Mouse (Mus musculus): ENCODE data around the gene Pkm.

Gene Pkm

DNA sequence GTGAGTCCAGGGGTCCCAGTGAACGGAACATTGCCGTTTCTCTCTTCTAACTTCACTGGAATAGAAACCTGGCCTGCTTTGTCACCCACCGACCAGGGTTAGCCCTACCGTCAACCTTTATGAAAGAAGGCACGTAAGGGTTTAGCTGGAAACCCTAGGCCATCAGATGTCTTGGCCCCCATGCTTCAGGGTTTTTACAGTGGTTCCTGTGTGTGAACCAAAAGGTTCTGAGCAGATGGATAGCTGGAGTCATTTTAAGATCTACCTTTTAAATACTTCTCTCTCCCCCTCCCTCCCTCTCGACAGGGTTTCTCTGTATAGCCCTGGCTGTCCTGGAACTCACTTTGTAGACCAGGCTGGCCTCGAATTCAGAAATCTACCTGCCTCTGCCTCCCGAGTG lies 9.8 kb downstream of the Pkm start:
- no peak for DNase-seq (ENCODE audit: low read depth)

DNA sequence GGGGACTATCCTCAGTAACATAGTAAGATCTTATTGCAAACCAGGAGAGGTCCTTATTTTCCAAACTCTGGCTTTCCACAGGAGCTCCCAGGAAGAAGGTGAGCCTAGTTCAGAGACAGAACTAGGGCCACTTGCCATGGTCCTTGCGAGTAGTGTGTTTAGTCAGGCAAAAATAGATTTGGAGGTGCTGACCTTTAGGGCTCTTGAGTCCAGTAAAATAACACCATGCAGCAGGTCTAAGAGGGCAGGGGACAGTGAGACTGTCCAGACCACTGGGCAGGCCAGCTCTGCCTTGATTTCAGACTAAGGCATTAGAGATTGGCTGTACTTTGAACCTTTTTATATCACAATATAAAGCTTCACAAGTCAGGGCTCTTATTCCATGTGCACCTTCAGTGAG lies 10.6 kb downstream of the Pkm start:
- no peak for DNase-seq (ENCODE audit: low read depth)

DNA sequence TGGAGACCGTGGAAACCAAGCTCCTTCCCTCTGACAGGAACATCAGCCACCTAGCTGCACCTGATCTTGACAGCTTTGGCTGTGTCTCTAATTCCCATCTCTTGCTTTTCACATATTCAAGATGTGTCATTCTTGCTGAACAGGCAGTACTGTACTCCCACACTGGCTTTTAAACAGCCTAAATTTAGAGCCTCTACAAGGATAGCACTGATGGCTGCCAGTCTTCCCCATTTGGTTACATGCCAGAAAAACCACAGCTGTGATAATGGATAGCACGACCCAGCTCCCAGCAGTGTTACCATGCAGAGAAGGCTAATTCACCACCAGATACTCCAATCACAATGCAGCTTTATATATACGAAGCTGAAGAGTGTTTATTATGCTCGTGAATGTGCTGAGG lies 11.1 kb downstream of the Pkm start:
- no peak for DNase-seq (ENCODE audit: low read depth)

DNA sequence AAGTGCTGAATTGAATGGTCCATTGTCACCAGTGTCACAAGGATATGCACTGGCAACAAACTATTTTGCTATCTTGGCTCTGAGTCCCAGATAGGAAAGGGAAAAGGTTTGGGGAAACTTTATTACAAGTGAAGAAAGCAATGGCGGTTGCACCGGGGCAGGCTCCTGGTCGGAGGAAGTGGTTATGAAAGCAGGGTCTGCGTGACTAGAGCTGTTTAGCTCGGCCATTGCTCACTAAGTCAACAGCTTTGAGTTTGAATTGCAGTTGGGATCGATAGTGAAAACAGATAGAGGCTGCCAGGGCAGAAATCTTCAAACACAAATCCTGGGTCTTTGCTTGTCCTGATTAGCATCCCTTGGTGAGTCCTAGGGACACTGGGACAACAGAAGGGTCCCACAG lies 11.7 kb downstream of the Pkm start:
- no peak for DNase-seq (ENCODE audit: low read depth)

DNA sequence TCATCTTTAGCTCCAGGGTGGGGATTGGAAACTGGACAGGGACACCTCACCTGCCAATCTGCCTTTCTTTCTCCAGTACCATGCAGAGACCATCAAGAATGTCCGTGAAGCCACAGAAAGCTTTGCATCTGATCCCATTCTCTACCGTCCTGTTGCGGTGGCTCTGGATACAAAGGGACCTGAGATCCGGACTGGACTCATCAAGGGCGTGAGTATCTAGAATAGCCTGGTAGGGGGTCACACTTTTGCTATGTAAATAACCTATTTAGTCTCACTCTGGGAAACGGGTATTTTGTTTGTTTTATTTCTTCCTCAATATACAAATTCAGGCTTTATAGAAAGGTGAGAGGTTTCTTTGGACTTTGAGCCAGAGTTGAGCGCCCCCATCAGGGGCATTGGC lies 12.3 kb downstream of the Pkm start:
- no peak for DNase-seq (ENCODE audit: low read depth)

DNA sequence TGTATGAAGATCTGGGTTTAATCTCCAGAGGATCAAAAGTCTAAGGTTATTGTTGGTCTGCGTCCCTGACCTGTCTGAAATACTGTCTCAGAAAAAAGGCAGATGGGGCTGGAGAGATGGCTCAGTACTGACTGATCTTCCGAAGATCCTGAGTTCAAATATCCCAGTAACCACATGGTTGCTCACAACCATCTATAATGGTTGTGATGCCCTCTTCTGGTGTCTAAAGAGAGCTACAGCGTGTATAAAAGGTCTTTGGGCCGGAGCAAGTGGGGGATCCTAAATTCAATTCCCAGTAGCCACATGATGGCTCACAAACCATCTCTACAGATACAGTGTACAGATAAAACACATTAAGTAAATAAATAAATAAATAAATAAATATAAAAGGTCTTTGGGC lies 13.0 kb downstream of the Pkm start:
- DNase-seq (ENCODE audit: low read depth), result peak; percentile 52

DNA sequence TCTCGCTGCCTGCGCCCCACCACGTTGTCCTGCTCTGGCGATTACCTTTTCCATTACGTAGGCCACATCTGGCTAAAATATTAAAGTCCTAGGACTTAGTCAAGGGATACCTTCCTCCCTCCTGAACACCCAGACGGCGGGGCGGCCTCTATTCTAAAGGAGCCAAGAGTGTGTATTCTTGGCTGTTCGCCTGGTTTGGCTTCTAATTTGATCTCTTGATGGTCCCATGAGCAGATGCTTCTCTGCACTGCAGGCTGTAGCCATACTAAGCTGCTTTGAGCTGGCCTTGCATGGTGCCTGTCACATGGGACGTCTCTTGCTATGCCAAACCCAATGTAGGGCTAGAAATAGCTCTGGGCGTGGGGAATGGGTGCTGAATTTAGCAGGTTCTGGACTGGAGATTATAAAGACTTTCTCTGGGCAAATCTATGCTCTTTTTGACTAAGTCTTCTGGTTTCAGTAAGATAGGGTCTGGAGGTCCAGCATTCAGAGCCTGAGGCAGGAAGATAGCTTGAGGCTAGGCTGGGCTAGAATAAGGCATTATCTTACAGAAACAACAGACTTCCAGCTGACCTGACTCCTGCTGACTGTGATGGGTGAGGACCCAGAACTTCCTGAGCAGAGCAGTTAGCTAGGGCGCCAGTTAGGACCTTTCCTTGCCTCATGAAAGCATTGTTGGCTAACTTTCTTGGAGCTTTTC lies 16.2 kb downstream of the Pkm start:
- no peak for DNase-seq (ENCODE audit: low read depth)

DNA sequence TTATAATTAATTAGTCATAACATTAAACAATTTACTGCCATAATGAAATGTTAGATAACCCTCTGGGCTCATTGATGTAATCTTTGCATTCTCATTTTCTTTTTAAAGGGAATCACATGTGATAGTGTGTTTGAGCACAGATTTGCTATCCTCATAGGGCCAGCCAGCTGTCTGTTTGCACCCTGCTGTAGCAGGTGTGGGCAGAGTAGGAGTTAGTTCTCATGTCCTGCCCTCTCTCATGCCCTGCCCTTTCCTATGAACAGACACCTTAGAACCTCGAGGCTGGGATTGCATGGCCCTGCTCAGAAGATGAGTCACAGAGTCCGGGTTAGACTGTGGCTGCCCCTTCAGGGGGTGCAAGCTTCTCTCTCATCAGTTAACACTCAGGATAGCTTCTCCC lies 17.3 kb downstream of the Pkm start:
- DNase-seq (ENCODE audit: low read depth), result no peak

DNA sequence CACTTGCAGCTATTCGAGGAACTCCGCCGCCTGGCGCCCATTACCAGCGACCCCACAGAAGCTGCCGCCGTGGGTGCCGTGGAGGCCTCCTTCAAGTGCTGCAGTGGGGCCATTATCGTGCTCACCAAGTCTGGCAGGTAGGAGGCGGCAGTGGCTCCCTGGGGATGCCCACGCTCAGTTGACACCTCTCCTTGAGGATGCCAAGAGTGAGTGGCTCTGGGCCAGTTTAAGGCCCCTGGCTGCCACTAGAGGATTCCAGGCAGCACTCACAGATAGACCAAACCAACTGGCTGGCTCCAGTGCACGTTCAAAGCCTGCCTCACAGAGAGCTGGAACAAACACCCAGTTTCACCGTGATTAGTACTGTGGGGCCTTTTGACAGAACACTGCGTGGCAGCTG lies 19.4 kb downstream of the Pkm start:
- no peak for DNase-seq (ENCODE audit: low read depth)

DNA sequence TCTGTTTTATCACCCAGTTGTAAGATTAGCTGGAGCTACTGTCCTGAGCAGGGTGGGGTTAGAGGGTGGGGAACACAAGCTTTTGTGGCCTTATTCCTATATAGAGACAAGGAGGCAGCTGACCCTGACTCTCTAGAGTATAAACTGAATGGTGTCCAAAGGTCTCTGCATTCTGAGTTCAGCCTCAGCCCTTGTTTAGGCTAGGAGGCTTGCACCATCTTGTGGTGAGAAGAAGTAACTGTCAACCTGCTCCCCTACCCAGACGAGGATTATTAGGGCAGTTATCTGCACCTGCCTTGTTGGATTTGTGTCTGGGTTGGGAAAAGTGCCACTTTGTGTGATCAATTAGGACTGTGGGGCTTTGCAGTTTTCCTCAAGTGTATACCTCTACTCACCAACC lies 22.1 kb downstream of the Pkm start:
- DNase-seq (ENCODE audit: low read depth), result peak; percentile 68

DNA sequence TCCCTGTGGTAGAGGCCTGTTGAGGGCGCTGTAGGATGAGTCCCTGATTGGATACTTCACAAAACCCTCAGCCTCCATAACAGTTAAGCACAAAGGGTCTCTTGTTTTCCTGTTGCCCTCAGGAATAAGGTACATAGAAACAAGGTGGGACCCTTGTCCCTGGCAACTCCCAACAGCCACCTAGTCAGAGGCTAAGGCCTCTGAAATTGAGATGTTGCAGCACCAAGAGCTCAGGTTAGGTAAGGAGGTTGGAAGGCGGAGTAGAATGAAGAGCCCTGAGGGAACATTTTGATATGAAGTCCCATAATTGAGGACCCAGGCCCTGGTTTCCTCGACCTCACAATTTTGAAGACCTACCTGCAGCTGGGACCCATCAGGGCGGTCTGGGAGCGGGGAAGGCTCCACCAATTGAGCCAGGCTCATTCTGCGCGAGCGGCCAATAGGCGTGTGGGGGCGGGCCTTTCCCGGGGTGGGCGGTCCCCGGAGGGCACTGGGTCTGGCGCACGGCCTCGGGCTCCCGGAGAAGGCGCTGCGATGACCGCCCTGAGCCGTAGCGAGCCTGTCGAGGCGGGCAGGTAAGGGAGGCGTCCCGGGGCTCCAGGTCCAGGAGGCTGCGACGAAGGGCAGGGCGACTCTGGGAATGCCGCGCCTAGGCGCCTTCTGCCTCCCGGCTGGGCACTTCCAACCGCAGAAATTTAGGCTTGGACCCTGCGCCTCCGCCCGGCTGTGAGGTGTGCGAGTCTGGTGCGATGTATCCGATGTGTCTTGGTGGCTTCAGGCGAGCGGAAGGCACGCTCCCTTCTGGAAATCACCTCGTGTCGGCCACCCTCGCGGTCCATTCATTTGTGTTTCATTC lies 23.7 kb downstream of the Pkm start, which contains the start of gene Gramd2:
Gramd2 (plus strand) TSS at position 467 of the 856 bp plus-strand sequence.
- DNase-seq (ENCODE audit: low read depth), result peak; percentile 67

DNA sequence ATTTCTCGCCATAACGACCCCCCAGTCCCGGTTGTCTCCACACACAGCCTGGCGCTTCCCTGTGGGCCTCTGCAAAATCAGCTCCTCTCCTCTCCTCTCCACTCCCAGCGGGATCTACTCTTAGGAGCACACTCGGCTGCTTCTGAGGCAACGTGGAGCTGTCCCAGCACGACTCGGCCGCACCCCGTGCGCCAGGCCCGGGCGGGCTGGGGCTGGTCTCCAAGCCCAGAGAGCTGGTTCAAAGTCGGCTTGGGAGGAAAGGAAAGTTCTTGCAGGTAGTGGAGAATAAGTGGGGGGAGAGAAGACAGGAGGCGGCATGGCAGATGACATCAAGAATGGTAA lies 24.3 kb downstream of the Pkm start:
- no peak for DNase-seq (ENCODE audit: low read depth)

DNA sequence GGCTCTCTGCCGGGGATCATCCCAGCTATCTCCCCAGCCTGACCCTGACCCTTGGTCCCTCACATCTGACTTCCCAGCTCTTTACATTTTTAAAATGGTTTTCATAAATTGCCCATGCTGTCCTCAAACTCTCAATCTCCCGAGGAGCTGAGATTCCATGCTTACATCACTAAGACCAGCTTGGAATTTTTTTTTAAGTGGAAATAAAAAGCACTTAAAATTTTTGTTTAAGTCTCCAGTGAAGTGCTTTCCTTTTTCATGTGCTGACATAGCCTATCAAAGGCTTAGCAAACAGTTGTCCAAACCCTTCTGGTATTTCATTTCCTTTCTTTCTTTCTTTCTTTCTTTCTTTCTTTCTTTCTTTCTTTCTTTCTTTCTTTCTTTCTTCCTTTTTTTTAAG lies 27.9 kb downstream of the Pkm start:
- no peak for DNase-seq (ENCODE audit: low read depth)

DNA sequence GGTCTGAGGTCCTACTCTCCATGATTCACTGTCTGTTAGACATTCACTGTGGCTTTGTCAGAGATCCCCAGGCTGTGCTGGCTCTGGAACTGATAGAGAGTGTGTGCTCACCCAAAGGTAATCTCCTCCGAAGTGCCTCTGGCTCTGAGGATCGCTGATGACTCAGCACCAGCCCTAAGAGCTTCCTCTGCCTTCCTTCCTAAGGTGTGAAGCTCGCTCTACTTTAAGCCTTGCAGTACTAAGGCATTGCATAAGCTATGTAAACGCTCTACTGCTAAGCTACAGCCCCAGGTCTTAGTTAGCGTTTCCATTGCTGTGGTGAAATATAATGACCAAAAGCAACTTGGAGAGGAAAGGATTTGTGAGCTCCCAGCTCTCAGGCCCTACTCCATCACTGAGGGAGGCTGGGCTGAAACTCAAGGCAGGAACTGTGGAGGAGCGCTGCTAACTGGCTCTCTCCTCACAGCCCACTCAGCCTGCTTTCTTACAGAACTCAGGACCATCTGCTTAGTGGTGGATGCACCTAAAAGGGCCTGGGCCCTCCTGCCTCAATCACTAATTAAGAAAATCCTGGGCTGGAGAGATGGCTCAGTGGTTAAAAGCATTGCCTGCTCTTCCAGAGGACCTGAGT lies 31.4 kb downstream of the Pkm start:
- no peak for DNase-seq (ENCODE audit: low read depth)

DNA sequence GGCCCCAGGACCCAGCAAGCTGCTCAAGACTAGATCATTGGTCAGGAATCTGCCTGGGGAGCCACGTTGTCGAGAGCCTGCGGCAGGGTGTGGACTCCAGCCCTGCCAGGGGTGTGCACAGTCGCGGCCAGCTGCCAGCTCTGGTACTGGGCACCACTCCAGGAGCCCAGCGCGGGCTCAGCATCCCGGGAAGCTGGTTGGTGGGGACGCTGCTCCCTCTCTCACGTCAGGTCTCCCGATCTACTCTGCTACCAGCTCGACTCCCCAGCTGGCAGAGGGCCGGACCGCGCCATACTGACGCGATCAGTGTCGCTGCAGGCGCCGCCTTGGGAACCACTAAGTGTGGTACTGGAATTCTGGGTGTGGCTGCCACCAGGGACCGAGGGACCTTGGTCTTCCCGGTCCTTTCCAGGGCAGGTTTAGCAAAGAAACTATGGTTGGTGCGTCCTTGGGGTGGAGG lies 35.5 kb downstream of the Pkm start:
- no peak for DNase-seq (ENCODE audit: low read depth)

DNA sequence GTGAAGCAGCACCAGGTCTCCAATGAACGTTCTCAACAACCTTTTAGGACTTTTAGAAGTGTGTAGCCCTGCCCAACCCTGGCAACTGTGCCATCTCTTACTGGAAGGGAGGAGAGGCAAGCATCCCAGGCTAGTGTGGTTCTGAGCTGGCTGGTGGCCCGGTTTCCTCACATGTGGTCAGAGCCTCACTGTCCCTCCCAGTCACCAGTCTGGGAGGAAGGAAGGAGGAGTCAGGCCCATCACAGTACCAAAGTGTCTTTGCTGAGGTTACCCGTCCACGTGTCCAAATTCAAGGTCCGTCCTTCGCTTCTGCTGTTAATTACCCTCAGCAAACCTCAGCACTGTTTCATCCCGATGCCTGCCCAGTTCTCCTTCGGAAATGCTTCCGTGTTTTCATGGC lies 36.0 kb downstream of the Pkm start:
- no peak for DNase-seq (ENCODE audit: low read depth)

DNA sequence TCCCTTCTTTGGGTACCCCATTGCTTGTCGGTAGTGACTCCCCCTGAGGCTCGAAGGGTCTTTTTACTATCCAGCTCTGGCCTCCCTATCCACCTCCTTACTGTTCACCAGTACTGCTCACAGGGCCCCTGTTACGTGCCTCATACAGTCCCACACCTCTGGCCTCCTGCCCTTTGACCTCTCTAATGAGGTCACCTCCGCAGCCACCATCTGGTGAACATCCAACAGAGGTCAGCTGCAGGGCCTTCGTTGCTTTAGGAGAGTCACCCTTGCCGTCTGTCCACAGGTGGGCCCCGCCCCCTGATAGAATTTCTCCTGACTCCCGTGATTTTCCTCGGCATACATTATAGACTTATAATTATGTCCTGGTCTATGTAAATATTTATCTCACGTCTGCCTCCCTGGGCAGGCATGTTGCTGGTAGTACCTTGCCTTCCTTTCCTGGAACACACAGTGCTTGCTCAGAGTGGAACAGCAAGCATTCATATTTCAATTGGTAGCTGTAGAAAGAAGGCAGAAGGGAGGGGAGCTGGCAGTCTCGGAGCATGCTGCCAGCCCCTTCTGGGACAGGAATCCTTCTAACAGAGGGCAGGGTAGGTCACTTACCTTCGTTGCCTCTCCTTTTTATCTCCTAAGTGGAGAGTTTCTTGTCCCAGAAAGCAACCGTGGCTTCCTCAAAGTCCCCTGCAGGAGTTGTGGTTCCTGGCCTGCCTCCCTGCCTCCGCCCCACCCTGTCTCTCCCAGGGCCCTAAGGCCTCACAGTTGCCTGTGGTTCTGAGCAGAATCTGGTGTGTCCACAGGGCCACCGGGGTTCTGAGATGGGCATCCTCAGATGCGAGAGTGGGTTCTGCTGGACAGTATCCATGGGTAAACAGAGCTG lies 38.6 kb downstream of the Pkm start:
- DNase-seq (ENCODE audit: low read depth), result no peak

DNA sequence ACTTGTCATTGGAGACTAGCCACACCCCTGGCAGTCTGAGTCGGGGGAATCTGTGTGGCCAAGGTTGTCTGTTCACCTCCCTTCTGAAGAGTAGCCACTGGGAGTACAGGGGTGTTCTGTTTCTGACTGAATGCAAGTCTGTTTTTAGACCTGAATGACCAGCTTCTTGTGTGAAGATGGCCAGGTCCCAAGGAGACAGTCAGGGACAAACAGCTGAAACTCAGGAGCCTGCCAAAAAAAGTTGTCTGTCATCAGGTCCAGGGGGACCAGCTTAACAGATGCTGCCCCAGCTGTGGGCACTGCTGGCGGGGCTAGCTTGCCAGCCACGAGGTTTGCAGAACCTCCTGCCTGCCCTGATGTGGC lies 39.3 kb downstream of the Pkm start:
- no peak for DNase-seq (ENCODE audit: low read depth)

DNA sequence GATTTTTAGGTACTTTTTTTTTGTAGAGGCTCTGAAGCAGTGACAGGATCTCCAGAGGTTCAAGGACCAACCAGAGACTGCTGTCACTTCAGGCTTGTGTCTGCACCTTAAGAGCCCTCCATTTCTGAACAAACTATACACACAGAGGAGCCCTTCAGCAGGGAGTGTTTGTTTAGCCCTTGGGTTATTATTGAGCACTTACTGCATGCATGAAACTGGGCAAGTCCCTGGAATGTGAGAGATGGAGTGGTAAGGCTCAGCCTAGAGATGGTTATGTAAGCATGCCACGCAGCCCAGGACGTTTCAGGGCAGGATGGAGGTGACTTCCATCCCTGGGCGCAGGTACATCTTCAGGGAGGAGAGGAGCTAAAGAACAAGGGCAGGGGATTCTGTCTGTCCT lies 40.2 kb downstream of the Pkm start:
- no peak for DNase-seq (ENCODE audit: low read depth)

DNA sequence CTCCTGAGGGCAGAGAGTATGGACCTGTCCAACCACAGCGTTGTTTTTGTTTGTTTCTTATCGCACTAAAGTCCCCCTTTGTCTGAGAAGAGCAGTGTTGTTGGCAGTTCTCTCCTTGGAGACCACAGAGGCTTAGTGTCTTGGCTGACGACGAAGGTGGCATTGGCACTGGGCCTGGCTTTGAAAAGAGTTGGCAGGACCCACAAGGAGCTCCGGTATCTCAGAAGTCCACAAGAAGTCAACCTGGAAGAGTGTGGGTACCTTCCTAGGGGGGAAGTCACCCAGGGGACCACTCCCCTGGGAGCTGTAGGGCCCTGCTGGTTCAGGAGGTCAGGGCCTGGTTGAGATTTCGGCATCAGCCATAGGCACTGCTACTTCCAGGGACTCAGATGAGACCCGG lies 44.9 kb downstream of the Pkm start:
- no peak for DNase-seq (ENCODE audit: low read depth)

DNA sequence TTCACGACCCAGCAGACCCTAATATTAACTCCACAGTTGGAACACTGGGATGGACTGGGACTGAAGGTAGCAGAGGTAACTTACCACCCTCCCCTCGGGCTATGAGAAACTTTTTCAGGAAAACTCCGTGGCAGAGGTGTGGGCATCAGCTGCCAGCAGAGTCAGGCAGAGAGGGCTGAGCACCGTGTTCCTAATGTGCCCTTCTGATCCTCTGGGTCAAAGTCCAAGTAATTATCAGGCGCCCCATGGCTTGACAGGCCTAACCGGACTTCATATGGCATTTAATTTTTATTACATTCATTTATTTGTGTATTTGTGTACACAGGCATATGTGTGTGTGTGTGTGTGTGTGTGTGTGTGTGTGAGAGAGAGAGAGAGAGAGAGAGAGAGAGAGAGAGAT lies 46.9 kb downstream of the Pkm start:
- no peak for DNase-seq (ENCODE audit: low read depth)
